Mouse (Mus musculus) liver, embryonic 16.5 days (tissue): ENCODE measurements around the gene Cyp39a1. TPM values are rescaled to one million over a fixed set of nuclear protein-coding genes. Genes with fewer than 3 reads are reported as not detected.

Experiments used
- ATAC-seq: fragments of 200-750 bp; cut with Nextera tagmentation; 2 replicates; pipeline ENCODE4 v1.8.0; 2017; ENCODE audit warnings: low read depth, mild to moderate bottlenecking, moderate number of reproducible peaks, moderate library complexity
- H3K27ac ChIP-seq: fragments of 300-500 bp; sonication (generic); 2 replicates; pipeline ENCODE4 v1.5.1; 2014; ENCODE audit warnings: mild to moderate bottlenecking, low read length
- H3K27me3 ChIP-seq: fragments of 300-500 bp; sonication (generic); 2 replicates; pipeline ENCODE4 v1.6.1; 2014; ENCODE audit warnings: low read depth, low read length, mixed read lengths; ENCODE audit not compliant: control insufficient read depth, insufficient read depth
- H3K36me3 ChIP-seq: fragments of 300-500 bp; sonication (generic); 2 replicates; pipeline ENCODE4 v1.6.1; 2014; ENCODE audit warnings: mild to moderate bottlenecking; ENCODE audit not compliant: control insufficient read depth, insufficient read depth
- H3K4me1 ChIP-seq: fragments of 300-500 bp; sonication (generic); 2 replicates; pipeline ENCODE4 v1.6.1; 2014; ENCODE audit warnings: low read depth, low read length, mixed read lengths; ENCODE audit not compliant: control insufficient read depth
- H3K4me2 ChIP-seq: fragments of 300-500 bp; sonication (generic); 2 replicates; pipeline ENCODE4 v1.6.1; 2014; ENCODE audit warnings: low read depth, low read length, mixed read lengths
- H3K4me3 ChIP-seq: fragments of 300-500 bp; sonication (generic); 2 replicates; pipeline ENCODE4 v1.5.1; 2014; ENCODE audit warnings: low read depth, mild to moderate bottlenecking, low read length
- H3K9ac ChIP-seq: fragments of 300-500 bp; sonication (generic); 2 replicates; pipeline ENCODE4 v1.6.1; 2014; ENCODE audit warnings: low read depth, low read length
- H3K9me3 ChIP-seq: fragments of 300-500 bp; sonication (generic); replicated peaks from 2 replicates; pipeline ENCODE4 v1.6.1; 2016; ENCODE audit warnings: low read length; ENCODE audit not compliant: control insufficient read depth
- WGBS: fragments of 180-500 bp; shearing (Covaris S2); extraction: QIAGEN DNeasy Blood & Tissue Kit; methylation state at CpG from one replicate; pipeline ENCODE4 v1.1.7; 2014; ENCODE audit not compliant: insufficient replicate concordance; 5-methylcytosine and 5-hydroxymethylcytosine counted together
- polyA plus RNA-seq: library from polyadenylated mRNA; unstranded; fragments of >200 nt; fragmentation: Nextera tagmentation; extraction: Ambion mirVana; gene quantifications from 2 replicates; pipeline ENCODE4 v1.2.1, GENCODE M21; 2015

Gene Cyp39a1
- polyA plus RNA-seq, 1 experiment from 2014 or later, result 14.7 TPM

- Histone ChIP-seq H3K4me1 (peaks cover 2% of the 10 kb centered on the region; the same call in 1 of the 2 replicates), H3K4me2 (no peak overlapping the region), H3K27ac (no peak overlapping the region), H3K27me3 (no peaks in the 10 kb centered on the region), H3K9ac (no peak overlapping the region), H3K4me3 (no peak overlapping the region), H3K9me3 (peaks cover 2% of the 10 kb centered on the region), H3K36me3 (no peaks in the 10 kb centered on the region)
- WGBS, result 55% methylated on average over 7 of the region's 7 CpGs
- ATAC-seq, result no peak
These were observed 24.0 kb upstream of the Cyp39a1 start for GRCm38 (mm10) chr17:43643191-43643590.

- no peak overlapping the region for H3K27ac ChIP-seq
- no peak overlapping the region for H3K9ac ChIP-seq
- ATAC-seq, result peak; percentile 86
- H3K36me3 ChIP-seq, result no peaks in the 10 kb centered on the region
- H3K4me2 ChIP-seq, result no peak overlapping the region
- H3K4me3 ChIP-seq, result no peak overlapping the region
- no peaks in the 10 kb centered on the region for H3K27me3 ChIP-seq
- H3K4me1 ChIP-seq, result peaks cover 2% of the 10 kb centered on the region; the same call in 1 of the 2 replicates
- H3K9me3 ChIP-seq, result peaks cover 2% of the 10 kb centered on the region
- WGBS, result 19% methylated on average over 7 of the region's 7 CpGs
These were observed 22.9 kb upstream of the Cyp39a1 start for GRCm38 (mm10) chr17:43644375-43644774.

- ATAC-seq, result no peak
- 39% methylated on average over 3 of the region's 3 CpGs for WGBS
- H3K9ac ChIP-seq, result no peak overlapping the region
- peaks cover 2% of the 10 kb centered on the region for H3K9me3 ChIP-seq
- H3K4me2 ChIP-seq, result no peak overlapping the region
- H3K4me1 ChIP-seq, result peaks cover 2% of the 10 kb centered on the region; the same call in 1 of the 2 replicates
- no peak overlapping the region for H3K4me3 ChIP-seq
- H3K27ac ChIP-seq, result no peak overlapping the region
- H3K36me3 ChIP-seq, result no peaks in the 10 kb centered on the region
- H3K27me3 ChIP-seq, result no peaks in the 10 kb centered on the region
These were observed 22.1 kb upstream of the Cyp39a1 start for GRCm38 (mm10) chr17:43645136-43645535.

GRCm38 (mm10) chr17:43646925-43647324, 20.3 kb upstream of the Cyp39a1 start:
- Histone ChIP-seq H3K27ac (no peak overlapping the region), H3K9me3 (no peaks in the 10 kb centered on the region), H3K4me1 (peaks cover 2% of the 10 kb centered on the region; the same call in 1 of the 2 replicates), H3K9ac (no peak overlapping the region), H3K4me2 (no peak overlapping the region), H3K36me3 (no peaks in the 10 kb centered on the region), H3K4me3 (no peak overlapping the region), H3K27me3 (no peaks in the 10 kb centered on the region)
- WGBS, result 63% methylated on average over 5 of the region's 5 CpGs
- no peak for ATAC-seq

GRCm38 (mm10) chr17:43649641-43650436, 17.4 kb upstream of the Cyp39a1 start:
- Histone ChIP-seq H3K4me2 (no peak overlapping the region), H3K27ac (no peak overlapping the region), H3K27me3 (no peaks in the 10 kb centered on the region), H3K4me3 (no peak overlapping the region), H3K4me1 (no peaks in the 10 kb centered on the region), H3K36me3 (no peaks in the 10 kb centered on the region), H3K9me3 (no peaks in the 10 kb centered on the region), H3K9ac (no peak overlapping the region)
- ATAC-seq, result no peak
- WGBS, result 63% methylated on average over 10 of the region's 10 CpGs

GRCm38 (mm10) chr17:43651314-43652046, 15.7 kb upstream of the Cyp39a1 start:
- H3K4me2 ChIP-seq, result no peak overlapping the region
- H3K9ac ChIP-seq, result no peak overlapping the region
- no peak for ATAC-seq
- H3K9me3 ChIP-seq, result no peaks in the 10 kb centered on the region
- no peak overlapping the region for H3K27ac ChIP-seq
- H3K4me1 ChIP-seq, result no peaks in the 10 kb centered on the region
- no peaks in the 10 kb centered on the region for H3K27me3 ChIP-seq
- H3K36me3 ChIP-seq, result no peaks in the 10 kb centered on the region
- 57% methylated on average over 14 of the region's 14 CpGs for WGBS
- H3K4me3 ChIP-seq, result no peak overlapping the region

- Histone ChIP-seq H3K36me3 (no peaks in the 10 kb centered on the region), H3K4me3 (peak within 1 kb of the TSS; percentile 58), H3K27ac (no peak within 1 kb of the TSS), H3K9ac (peak within 1 kb of the TSS; percentile 42), H3K4me2 (peak within 1 kb of the TSS; percentile 80), H3K4me1 (peaks cover 8% of the 10 kb centered on the region), H3K27me3 (no peaks in the 10 kb centered on the region), H3K9me3 (no peaks in the 10 kb centered on the region)
- ATAC-seq, result peak; percentile 92
- 2% methylated on average over 36 of the region's 41 CpGs for WGBS
These were observed 492 bp upstream of the Cyp39a1 start, which contains the start of gene Slc25a27 for GRCm38 (mm10) chr17:43666576-43667289. Gene Slc25a27 (minus strand): TSS chr17:43667214.

GRCm38 (mm10) chr17:43669145-43669695, 2.0 kb downstream of the Cyp39a1 start:
- peak overlapping the region; percentile 10; the same call in 1 of the 2 replicates for H3K4me2 ChIP-seq
- H3K9ac ChIP-seq, result no peak overlapping the region
- ATAC-seq, result no peak
- H3K27me3 ChIP-seq, result no peaks in the 10 kb centered on the region
- H3K4me3 ChIP-seq, result peak overlapping the region; percentile 34; the same call in 1 of the 2 replicates
- no peaks in the 10 kb centered on the region for H3K9me3 ChIP-seq
- H3K27ac ChIP-seq, result no peak overlapping the region
- peaks cover 8% of the 10 kb centered on the region for H3K4me1 ChIP-seq
- 49% methylated on average over 6 of the region's 6 CpGs for WGBS
- no peaks in the 10 kb centered on the region for H3K36me3 ChIP-seq
